Mouse (Mus musculus) bone marrow macrophage, adult 2 months (primary cell): ENCODE measurements around the gene Zmynd12. TPM values are rescaled to one million over a fixed set of nuclear protein-coding genes. Genes with fewer than 3 reads are reported as not detected.

Source experiments
- H3K27ac ChIP-seq: 2 replicates; pipeline ENCODE4 v1.5.1; 2012; ENCODE audit warnings: low read depth, low read length; ENCODE audit not compliant: insufficient read depth
- H3K4me1 ChIP-seq: 2 replicates; pipeline ENCODE4 v1.6.1; 2012; ENCODE audit warnings: low read length; ENCODE audit not compliant: control insufficient read depth, insufficient read depth
- H3K4me3 ChIP-seq: 2 replicates; pipeline ENCODE4 v1.5.1; 2012; ENCODE audit warnings: mild to moderate bottlenecking, low read length, moderate library complexity; ENCODE audit not compliant: insufficient read depth
- CTCF ChIP-seq: IDR thresholded peaks from 2 replicates; pipeline ENCODE4 v1.5.1; 2012; ENCODE audit warnings: low read depth, mild to moderate bottlenecking, low read length, moderate library complexity
- POLR2A ChIP-seq: IDR thresholded peaks from 2 replicates; pipeline ENCODE4 v1.6.1; 2012; ENCODE audit warnings: mild to moderate bottlenecking, low read depth, low read length, borderline replicate concordance
- polyA plus RNA-seq: library from polyadenylated mRNA; stranded (reverse); fragments of >200 nt; gene quantifications from 2 replicates; pipeline ENCODE4 v1.2.4, GENCODE M21; 2012; ENCODE audit not compliant: missing spikeins, insufficient read depth, insufficient read length

The Zmynd12 gene
- polyA plus RNA-seq, 1 experiment = not detected

DNA sequence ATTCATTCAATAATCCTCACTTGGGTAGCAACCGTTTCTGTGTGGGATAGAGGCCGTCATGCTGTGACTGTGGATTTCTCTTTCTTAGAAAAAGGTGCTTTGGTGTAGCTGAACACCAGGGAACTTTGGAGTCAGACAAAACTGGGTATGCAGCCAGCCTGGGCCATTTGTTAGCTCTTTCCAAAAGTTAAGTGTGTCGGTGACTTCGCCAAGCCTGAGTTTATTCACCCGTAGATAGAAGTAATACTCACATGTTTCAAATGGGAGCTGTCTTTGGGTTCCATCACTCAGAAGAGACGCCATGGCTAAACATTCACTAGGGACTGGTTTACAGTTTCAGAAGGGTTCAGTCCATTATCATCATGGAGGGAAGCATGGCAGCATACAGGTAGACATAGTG is 24.6 kb downstream of the Zmynd12 start:
- Histone ChIP-seq H3K27ac (no peak overlapping the region), H3K4me1 (no peaks in the 10 kb centered on the region), H3K4me3 (no peak overlapping the region)
- no peak for TF ChIP-seq CTCF
- no peak for TF ChIP-seq POLR2A

DNA sequence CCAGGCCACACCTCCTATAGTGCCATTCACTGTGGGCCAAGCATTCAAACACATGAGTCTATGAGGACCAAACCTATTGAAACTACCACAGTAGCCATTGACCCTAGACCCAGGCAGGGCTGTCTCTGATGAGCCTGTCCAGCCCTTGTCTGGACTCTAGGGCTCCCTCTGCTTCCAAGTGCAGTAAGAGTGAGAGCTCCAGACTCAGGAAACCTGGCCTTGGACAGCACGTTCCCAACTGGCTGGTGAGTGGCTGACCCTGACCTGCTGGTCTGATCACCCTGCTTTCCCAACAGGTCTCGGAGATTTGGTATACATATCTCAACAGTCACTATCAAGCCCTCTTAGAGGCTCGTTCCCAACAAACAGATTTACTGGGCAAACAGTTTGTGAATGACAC is 25.2 kb downstream of the Zmynd12 start:
- Histone ChIP-seq H3K4me1 (no peaks in the 10 kb centered on the region), H3K27ac (no peak overlapping the region), H3K4me3 (no peak overlapping the region)
- TF ChIP-seq POLR2A (no peak), CTCF (no peak)

DNA sequence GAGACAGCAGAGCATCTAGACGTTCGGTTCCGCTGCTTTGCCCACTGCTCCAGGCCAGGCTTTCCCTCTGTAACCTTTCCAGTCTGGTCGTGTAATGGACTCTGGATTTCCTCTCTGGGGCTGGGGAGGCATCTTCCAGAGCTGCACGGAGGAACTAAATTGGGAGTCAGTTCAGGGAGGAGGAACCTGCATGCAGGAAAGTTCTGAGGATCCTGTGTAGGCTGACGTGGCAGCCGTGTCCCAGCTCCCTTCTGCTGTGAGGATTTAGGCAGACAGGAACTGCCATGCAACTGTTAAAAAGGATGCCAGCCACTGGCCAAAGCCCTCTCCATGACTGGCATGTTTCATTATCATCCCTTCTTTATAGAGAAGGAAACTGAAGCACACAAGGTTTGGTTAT is 27.8 kb downstream of the Zmynd12 start:
- Histone ChIP-seq H3K4me1 (no peaks in the 10 kb centered on the region), H3K4me3 (no peak overlapping the region), H3K27ac (no peak overlapping the region)
- TF ChIP-seq CTCF (no peak), POLR2A (no peak)

DNA sequence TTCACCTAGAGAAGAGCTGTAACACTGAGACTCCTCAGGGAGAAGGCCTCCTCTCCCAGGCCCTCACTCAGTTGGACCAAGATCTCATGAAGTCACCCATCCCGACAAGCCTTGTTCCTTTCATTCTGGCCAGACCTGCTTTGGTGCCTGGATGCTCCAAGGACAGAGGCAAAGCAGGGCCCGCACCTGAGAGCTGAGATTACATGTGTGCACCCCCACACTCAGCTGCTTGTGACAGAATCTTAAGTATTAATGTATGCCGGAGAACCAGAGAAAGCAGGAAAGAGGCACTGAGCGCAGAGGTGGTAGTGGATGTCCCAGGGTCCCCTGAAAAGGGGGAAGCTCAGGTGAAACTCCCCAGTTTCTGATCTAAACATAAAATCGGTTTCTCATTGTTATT is 30.5 kb downstream of the Zmynd12 start:
- H3K4me1 ChIP-seq = no peaks in the 10 kb centered on the region
- no peak overlapping the region for H3K27ac ChIP-seq
- no peak overlapping the region for H3K4me3 ChIP-seq
- TF ChIP-seq CTCF = no peak
- no peak for TF ChIP-seq POLR2A

DNA sequence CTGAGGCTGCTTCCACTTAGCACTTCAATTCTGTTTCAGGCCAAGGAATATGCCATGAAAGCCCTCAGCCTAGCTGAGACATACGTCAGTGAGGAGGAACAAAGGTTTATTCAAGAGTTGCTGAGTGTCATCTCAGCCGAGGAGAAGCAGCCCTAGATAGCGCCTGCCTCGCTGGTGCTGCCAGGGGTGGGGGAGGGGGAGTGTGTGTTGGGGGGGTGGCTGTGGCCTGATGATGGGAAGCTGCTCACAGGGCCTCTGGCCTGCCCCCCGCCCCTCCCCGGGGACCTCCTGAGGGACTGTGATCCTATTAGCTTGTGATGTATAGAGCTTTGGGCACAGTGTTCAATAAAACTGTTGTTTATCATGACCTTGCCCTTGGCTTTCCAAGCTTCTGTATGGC is 30.9 kb downstream of the Zmynd12 start:
- no peak overlapping the region for H3K4me3 ChIP-seq
- TF ChIP-seq POLR2A (no peak), CTCF (no peak)
- H3K27ac ChIP-seq = no peak overlapping the region
- H3K4me1 ChIP-seq = no peaks in the 10 kb centered on the region

DNA sequence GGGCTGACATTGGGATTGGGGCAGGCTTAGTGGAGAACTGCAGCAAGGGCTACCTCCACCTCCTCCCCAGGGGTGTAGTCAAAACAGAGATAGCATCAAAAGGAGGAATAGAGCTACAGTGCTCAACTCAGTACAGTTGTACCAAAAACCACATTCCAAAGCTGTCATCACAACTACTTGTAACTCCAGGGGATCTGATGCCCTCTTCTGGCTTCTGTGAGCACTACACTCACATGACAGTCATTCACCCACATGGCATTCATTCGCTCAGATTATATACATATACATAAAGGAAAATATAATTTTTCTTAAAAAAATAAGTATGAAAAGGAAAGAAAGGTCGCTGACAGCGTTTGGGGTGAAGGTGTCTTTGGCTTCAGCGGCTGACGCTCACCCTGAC is 37.7 kb downstream of the Zmynd12 start:
- TF ChIP-seq POLR2A (no peak), CTCF (no peak)
- 0 out of 2 replicates have a peak, but pooled peaks cover 3% of the 10 kb centered on the region for H3K4me1 ChIP-seq
- H3K27ac ChIP-seq = no peak overlapping the region
- H3K4me3 ChIP-seq = no peak overlapping the region

DNA sequence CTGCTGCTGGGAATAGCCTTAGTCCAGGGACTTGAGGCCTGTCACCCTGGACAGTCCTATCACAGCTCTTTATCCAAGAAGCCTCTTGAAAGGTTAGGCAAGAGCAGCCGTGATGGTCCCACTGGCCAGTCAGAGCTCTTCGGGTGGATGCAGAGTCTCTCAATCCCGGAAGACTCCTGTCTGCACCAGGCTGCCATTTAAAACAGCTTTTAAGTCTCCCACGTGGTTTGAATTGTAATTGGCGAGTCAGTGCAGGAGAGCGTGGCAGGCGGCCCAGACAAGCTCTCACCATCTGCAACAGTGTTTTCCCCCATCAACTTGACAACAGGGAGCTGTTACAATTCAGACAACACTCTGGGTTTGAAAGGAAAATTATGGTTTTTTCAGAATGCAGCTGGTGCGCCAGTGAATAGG is 38.1 kb downstream of the Zmynd12 start:
- TF ChIP-seq POLR2A (no peak), CTCF (no peak)
- no peak overlapping the region for H3K4me3 ChIP-seq
- no peak overlapping the region for H3K27ac ChIP-seq
- H3K4me1 ChIP-seq = 0 out of 2 replicates have a peak, but pooled peaks cover 3% of the 10 kb centered on the region

DNA sequence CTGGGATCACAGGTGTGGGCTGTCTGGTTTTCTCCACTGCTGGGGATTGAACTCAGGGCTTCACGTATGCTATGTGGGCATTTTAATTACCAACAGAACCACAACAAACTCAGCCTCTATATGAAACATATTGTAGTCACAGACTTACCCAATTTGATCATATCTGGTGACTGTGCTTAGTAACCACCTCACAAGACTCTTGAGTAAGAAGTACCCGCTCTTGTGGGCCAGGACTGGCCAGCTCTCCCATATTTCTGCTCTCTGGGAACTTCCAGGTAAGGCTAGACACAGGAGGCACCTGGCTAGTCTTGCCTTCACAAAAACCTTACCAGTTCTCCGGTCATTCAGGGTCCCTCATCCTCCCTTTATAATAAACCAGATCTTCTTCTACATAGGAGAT is 39.8 kb downstream of the Zmynd12 start:
- no peak overlapping the region for H3K4me3 ChIP-seq
- 0 out of 2 replicates have a peak, but pooled peaks cover 3% of the 10 kb centered on the region for H3K4me1 ChIP-seq
- no peak overlapping the region for H3K27ac ChIP-seq
- TF ChIP-seq POLR2A = no peak
- no peak for TF ChIP-seq CTCF

DNA sequence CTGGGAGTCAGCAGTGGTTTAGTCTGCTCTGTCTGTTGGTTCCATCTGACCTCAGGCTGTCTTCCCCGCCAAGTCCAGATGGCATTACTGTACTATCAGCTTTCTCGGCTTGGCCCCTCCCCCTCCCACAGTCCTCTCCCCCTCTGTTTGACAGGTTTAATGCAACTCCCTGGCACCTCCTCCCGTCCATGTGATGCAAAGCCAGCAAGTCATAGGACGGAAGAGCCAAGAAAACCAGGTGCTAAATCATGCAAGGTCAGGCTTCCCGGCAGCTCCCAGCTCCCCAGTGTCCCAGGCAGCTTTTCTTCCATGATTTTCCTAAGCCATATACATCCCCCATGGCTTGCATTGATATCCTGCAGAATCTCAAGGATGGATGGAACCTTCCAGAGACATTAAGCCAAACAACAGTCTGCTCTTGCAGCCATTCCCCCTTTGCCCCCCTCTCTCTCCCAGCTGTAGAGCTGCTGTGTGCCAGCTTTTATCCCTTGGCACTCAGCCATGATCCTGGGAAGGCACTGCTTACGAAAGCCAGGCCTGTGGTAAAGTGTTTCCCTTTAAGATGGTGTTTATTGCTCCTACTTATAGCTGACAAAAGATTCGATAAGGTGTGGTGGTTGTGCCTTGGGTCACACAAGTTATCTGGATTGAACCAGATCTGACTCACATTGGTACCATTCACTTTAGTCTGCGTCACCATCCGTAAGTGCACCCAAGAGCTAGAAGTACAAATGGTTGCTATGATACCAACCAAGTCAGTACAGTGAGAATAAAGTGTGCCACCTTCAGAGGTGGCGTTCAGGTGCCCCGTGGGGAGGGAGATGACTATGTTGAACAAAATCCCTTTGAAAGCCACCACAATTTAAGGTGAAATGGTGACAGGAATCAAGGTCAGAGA is 40.5 kb downstream of the Zmynd12 start:
- Histone ChIP-seq H3K27ac (no peak overlapping the region), H3K4me1 (0 out of 2 replicates have a peak, but pooled peaks cover 5% of the 10 kb centered on the region), H3K4me3 (no peak overlapping the region)
- TF ChIP-seq CTCF = no peak
- TF ChIP-seq POLR2A = no peak

DNA sequence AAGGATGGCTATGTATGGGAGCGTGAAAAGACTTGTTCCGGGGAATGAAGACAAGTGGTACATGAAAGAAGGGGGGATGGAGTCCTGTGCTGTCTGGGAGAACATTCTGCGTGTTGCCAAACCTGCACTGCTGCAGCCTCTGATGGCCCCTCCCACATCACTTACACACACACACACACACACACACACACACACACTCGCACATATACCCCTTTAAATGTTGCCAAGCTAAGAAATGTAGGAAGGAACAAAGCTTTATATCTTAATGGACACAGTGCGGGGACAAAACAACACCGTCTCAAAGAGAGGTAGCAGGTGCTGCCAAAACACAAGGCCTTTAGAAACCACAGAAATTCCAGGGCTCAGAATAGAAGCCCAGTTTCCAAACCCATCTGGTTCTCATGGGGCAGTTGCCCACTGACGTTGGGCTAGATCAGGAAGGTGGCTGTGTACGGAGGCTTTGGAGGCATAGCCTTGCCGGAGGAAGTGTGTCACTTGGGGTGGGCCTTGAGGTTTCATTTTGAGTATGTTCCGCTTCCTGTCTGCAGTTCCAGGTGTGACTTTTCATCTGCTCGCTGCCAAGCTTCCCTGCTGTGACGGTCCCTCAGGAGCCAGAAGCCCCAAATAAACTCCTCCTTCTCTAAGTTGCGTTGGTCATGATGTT is 41.3 kb downstream of the Zmynd12 start:
- H3K4me3 ChIP-seq = no peak overlapping the region
- no peak overlapping the region for H3K27ac ChIP-seq
- 0 out of 2 replicates have a peak, but pooled peaks cover 7% of the 10 kb centered on the region for H3K4me1 ChIP-seq
- TF ChIP-seq CTCF (no peak), POLR2A (no peak)
